Mouse (Mus musculus) cortical plate, adult 2 months (tissue): ENCODE data around the gene Cntrob. TPM values are rescaled to one million over a fixed set of nuclear protein-coding genes. Genes with fewer than 3 reads are reported as not detected.

Source experiments
- H3K27ac ChIP-seq: fragments of 200-500 bp; 2 replicates; pipeline ENCODE4 v1.5.1; 2012; ENCODE audit warnings: low read length, control low read depth, inconsistent platforms; ENCODE audit not compliant: insufficient read depth
- H3K4me1 ChIP-seq: fragments of 200-500 bp; 2 replicates; pipeline ENCODE4 v1.6.1; 2011; ENCODE audit warnings: low read length; ENCODE audit not compliant: control insufficient read depth, insufficient read depth
- H3K4me3 ChIP-seq: fragments of 200-500 bp; 2 replicates; pipeline ENCODE4 v1.5.1; 2011; ENCODE audit warnings: mild to moderate bottlenecking, low read length, control low read depth; ENCODE audit not compliant: insufficient read depth
- CTCF ChIP-seq: fragments of 200-500 bp; IDR thresholded peaks from 2 replicates; pipeline ENCODE4 v1.5.1; 2011; ENCODE audit warnings: mild to moderate bottlenecking, control low read depth, low read length; ENCODE audit not compliant: insufficient read depth; ENCODE audit errors: extremely low read depth
- POLR2A ChIP-seq: fragments of 200-500 bp; IDR thresholded peaks from 2 replicates; pipeline ENCODE4 v1.6.1; 2011; ENCODE audit warnings: mild to moderate bottlenecking, low read length, control low read depth; ENCODE audit not compliant: insufficient read depth; ENCODE audit errors: extremely low read depth
- polyA plus RNA-seq: library from polyadenylated mRNA; depleted of rRNA; stranded (reverse); fragments of >200 nt; gene quantifications from 2 replicates; pipeline ENCODE4 v1.2.3, GENCODE M21; 2012

Cntrob gene
- polyA plus RNA-seq, 1 experiment: 25.4 TPM

GRCm38 (mm10) chr11:69346441-69346840 is 22.9 kb upstream of the Cntrob start:
- TF ChIP-seq CTCF (no peak), POLR2A (no peak)
- no peaks in the 10 kb centered on the region; the same call in 1 of the 2 replicates for H3K4me1 ChIP-seq
- no peak overlapping the region for H3K27ac ChIP-seq
- H3K4me3 ChIP-seq: no peak overlapping the region

DNA sequence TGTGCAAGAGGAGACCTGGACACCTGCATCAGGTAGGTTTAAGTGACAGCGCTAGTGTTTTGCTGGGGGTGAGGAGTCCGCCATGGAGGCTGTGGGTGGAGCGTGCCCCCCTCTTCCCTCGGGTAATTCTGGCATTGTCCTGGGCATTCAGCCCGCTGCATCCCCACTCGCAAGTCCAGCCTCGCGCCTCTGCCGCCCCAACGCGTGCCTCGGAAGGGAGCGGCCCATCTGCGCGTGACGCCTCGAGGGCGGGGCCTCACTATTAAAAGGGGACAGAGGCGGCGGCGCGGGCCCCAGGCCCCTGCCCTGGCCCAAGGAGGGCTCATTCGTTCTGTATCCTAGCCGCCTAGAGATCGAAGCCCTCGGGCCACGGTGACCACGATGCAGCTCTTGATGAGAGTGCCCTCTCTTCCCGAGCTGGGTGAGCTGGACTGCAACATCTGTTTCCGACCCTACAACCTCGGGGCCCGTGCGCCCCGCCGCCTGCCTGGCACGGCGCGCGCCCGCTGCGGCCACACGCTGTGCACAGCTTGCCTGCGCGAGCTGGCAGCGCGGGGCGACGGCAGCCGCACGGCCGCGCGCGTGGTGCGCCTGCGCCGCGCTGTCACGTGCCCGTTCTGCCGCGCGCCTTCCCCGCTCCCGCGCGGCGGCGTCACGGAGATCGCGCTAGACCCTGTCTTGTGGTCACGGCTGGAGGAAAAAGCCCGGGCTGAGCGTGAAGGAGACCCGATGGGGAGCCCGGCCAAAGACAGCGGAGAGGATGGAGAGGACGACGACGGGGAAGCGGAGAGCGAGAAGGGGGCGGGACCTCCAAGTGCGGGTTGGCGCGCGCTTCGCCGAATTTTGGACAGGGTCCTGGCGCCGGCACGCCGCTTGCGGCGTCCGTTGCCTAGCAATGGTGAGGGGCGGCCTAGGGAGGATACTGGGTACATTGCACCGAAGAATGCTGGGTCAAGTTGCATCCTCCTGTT is 16.9 kb upstream of the Cntrob start, which contains the start of gene Rnf227:
TSS of gene Rnf227 (plus strand) at position 301 of the 971 bp plus-strand sequence.
- peak within 1 kb of the TSS; percentile 51 for H3K4me3 ChIP-seq
- TF ChIP-seq POLR2A (peak; percentile 84; the same call in 1 of the 2 replicates), CTCF (no peak)
- no peaks in the 10 kb centered on the region; the same call in 1 of the 2 replicates for H3K4me1 ChIP-seq
- peak within 1 kb of the TSS; percentile 85 for H3K27ac ChIP-seq

- H3K4me3 ChIP-seq: no peak overlapping the region
- TF ChIP-seq CTCF: no peak
- no peak for TF ChIP-seq POLR2A
- H3K4me1 ChIP-seq: 0 out of 2 replicates have a peak, but pooled peaks cover 2% of the 10 kb centered on the region
- H3K27ac ChIP-seq: no peak overlapping the region
Observed at GRCm38 (mm10) chr11:69334796-69335195, 11.2 kb upstream of the Cntrob start.

DNA sequence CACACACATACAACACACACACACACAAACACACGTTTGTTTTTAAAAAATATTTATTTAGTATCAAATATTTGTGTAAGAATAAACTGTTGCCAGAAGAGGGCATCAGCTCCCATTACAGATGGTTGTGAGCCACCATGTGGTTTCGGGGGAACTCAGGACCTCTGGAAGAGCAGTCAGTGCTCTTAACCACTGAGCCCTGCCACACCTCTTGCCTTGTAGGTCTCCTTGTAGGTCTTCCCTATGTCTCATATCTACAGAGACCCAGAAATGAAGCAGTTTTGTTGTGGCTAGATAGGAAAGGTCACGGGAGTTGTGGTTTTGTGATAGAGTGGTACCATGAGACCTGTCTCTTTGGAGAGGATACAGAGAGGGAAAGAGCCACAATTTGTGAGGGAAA is 10.3 kb upstream of the Cntrob start:
- Histone ChIP-seq H3K4me3 (no peak overlapping the region), H3K27ac (no peak overlapping the region), H3K4me1 (0 out of 2 replicates have a peak, but pooled peaks cover 2% of the 10 kb centered on the region)
- TF ChIP-seq POLR2A (no peak), CTCF (no peak)

DNA sequence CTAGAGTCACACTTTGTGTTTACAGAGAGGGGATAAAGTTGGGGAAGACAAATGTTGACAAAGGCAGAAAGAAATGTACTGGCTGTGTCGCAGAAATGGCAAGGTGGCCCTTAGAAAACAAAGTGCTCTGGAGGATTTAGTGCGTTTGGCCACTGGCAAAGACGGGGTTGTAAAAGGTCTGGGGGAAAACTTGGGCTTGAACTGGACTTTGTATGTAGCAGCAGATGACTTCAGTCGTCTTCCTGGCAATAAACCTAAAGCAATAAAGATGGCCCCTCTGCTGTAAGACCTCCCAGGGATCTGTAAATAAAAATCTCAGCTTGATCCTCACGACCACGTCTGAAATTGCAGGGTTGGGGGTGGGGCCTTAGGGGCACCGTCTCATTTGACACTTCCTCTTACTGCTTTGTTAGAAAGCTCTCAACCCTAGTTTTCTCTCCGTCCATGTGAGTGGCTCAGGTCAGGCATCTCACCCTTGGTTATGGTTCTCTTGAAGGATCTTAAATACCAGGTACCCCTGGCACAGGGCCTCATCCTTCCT is 9.2 kb upstream of the Cntrob start:
- no peak overlapping the region; the same call in 1 of the 2 replicates for H3K4me3 ChIP-seq
- 0 out of 2 replicates have a peak, but pooled peaks cover 2% of the 10 kb centered on the region for H3K4me1 ChIP-seq
- H3K27ac ChIP-seq: 0 out of 2 replicates have a peak overlapping the region, but pooled peaks have one; percentile 6
- TF ChIP-seq POLR2A: no peak
- TF ChIP-seq CTCF: no peak

DNA sequence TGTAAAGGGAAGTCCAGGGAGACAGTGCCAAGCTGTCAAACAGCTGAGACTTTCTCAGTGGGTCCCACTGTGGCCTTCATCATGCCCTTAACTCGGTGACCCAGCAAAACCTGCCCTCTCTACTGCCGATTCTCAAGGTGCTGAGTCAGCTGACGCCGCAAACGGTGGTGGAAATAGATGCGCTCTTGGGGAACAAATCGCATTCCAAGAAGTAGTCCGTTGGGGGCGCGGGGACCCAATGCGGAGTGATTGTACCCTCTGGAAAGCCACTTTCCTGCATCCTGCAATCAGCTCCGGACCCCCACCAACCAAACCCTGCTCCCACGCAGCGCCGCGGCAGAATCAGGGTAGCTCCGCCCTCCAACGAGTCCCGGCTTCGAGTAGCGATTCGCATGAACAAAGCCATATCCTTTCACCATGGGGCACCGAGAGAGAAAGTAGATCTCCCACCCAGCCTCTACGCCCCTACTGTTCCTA is 8.4 kb upstream of the Cntrob start:
- peak overlapping the region; percentile 30 for H3K27ac ChIP-seq
- peak overlapping the region; percentile 44 for H3K4me3 ChIP-seq
- 0 out of 2 replicates have a peak, but pooled peaks cover 2% of the 10 kb centered on the region for H3K4me1 ChIP-seq
- no peak for TF ChIP-seq CTCF
- peak; percentile 90 for TF ChIP-seq POLR2A

- TF ChIP-seq CTCF (no peak), POLR2A (no peak)
- no peak overlapping the region for H3K27ac ChIP-seq
Observed at GRCm38 (mm10) chr11:69331152-69331551, 7.6 kb upstream of the Cntrob start.

GRCm38 (mm10) chr11:69328517-69328916 is 4.9 kb upstream of the Cntrob start:
- Histone ChIP-seq H3K27ac (no peak overlapping the region), H3K4me3 (no peak overlapping the region), H3K4me1 (no peaks in the 10 kb centered on the region)
- no peak for TF ChIP-seq POLR2A

More at GRCm38 (mm10) chr11:69331152-69331551, 7.6 kb upstream of the Cntrob start:
- Histone ChIP-seq H3K4me1 (0 out of 2 replicates have a peak, but pooled peaks cover 2% of the 10 kb centered on the region), H3K4me3 (no peak overlapping the region; the same call in 1 of the 2 replicates)

GRCm38 (mm10) chr11:69327648-69328047 is 4.1 kb upstream of the Cntrob start:
- TF ChIP-seq POLR2A: no peak
- no peak for TF ChIP-seq CTCF
- Histone ChIP-seq H3K4me1 (peaks cover 2% of the 10 kb centered on the region; the same call in 1 of the 2 replicates), H3K27ac (no peak overlapping the region), H3K4me3 (no peak overlapping the region; the same call in 1 of the 2 replicates)

GRCm38 (mm10) chr11:69327157-69327442 is 3.5 kb upstream of the Cntrob start:
- TF ChIP-seq POLR2A (no peak), CTCF (no peak)
- H3K27ac ChIP-seq: no peak overlapping the region
- peaks cover 4% of the 10 kb centered on the region; the same call in 1 of the 2 replicates for H3K4me1 ChIP-seq
- peak overlapping the region; percentile 36 for H3K4me3 ChIP-seq
